Comparison of ENCODE assay signal across 8 mouse cellular contexts in the genomic region with DNA sequence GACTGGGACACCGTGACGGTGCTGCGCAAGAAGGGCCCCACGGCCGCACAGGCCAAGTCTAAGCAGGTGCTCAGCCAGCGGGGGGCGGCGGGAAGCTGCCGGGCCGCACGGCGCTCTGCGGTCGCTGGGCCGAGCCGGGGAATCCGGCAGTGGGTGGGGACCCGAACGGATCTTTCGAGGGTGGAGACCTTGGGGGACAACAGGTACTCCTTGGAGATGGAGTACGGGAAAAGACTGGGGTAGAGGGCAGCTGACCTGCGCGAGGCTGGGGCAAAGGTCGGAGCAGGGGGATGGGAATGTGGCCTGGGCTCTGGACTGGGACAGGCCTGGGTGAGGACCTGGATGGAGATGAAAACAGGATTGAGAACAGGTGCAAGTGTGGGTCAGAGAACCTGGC. TPM values are rescaled to one million over a fixed set of nuclear protein-coding genes. Genes with fewer than 3 reads are reported as not detected.
DNase-seq lines count a peak whose midpoint lies in the region; ATAC-seq and TF ChIP-seq lines count a peak whose summit lies in the region.

No protein-coding gene starts in this region.

- peak overlapping the region; percentile 70 for H3K27ac ChIP-seq in lung, embryonic 15.5 days
- H3K27ac ChIP-seq in forebrain, embryonic 14.5 days (ENCODE audit: low read depth, low read length): peak overlapping the region; percentile 39; the same call in 1 of the 2 replicates
- H3K27ac ChIP-seq in limb, embryonic 12.5 days: peak overlapping the region; percentile 79
- peak overlapping the region; percentile 84 for H3K27ac ChIP-seq in small intestine, adult 2 months (ENCODE audit: insufficient read depth, low read depth, low read length)

- peak overlapping the region; percentile 99 for H3K4me3 ChIP-seq in lung, embryonic 15.5 days
- peak overlapping the region; percentile 89 for H3K4me3 ChIP-seq in forebrain, embryonic 14.5 days (ENCODE audit: low read depth, low read length)
- H3K4me3 ChIP-seq in limb, embryonic 12.5 days (replicated peaks): peak overlapping the region; percentile 96
- H3K4me3 ChIP-seq in small intestine, adult 2 months (ENCODE audit: low read depth, low read length): peak overlapping the region; percentile 89

- no peak for TF ChIP-seq CTCF in small intestine, adult 2 months (IDR thresholded peaks at IDR 0.05; ENCODE audit: extremely low read depth, insufficient read length, insufficient replicate concordance, low read depth, low read length)

- DNase-seq in lung, postnatal 4 days: no peak
- DNase-seq in forebrain, embryonic 14.5 days (ENCODE audit: low spot score): no peak
- DNase-seq in embryo, embryonic 10 days (ENCODE audit: low spot score): no peak
- no peak for DNase-seq in ovary, adult 18-20 months (ENCODE audit: low spot score)
- no peak for DNase-seq in embryo, embryonic 11 days

- H3K4me1 ChIP-seq in lung, embryonic 15.5 days: peaks cover 21% of the 10 kb centered on the region
- H3K4me1 ChIP-seq in forebrain, embryonic 14.5 days (ENCODE audit: control insufficient read depth, insufficient read depth, low read length): peaks cover 17% of the 10 kb centered on the region
- peaks cover 18% of the 10 kb centered on the region for H3K4me1 ChIP-seq in limb, embryonic 12.5 days (replicated peaks)
- H3K4me1 ChIP-seq in small intestine, adult 2 months (ENCODE audit: control insufficient read depth, insufficient read depth, insufficient read length, low read length): peaks cover 15% of the 10 kb centered on the region

- H3K9ac ChIP-seq in lung, embryonic 15.5 days: peak overlapping the region; percentile 95
- H3K9ac ChIP-seq in forebrain, embryonic 14.5 days (ENCODE audit: low read length): peak overlapping the region; percentile 97
- peak overlapping the region; percentile 91 for H3K9ac ChIP-seq in limb, embryonic 12.5 days (replicated peaks)

- no peaks in the 10 kb centered on the region for H3K27me3 ChIP-seq in lung, embryonic 15.5 days
- no peaks in the 10 kb centered on the region for H3K27me3 ChIP-seq in forebrain, embryonic 14.5 days (replicated peaks; ENCODE audit: control insufficient read depth, insufficient read depth, low read length)
- no peaks in the 10 kb centered on the region for H3K27me3 ChIP-seq in limb, embryonic 12.5 days
- no peaks in the 10 kb centered on the region for H3K27me3 ChIP-seq in small intestine, adult 2 months (ENCODE audit: control insufficient read depth, insufficient read depth, low read length)

- H3K9me3 ChIP-seq in lung, embryonic 15.5 days: no peaks in the 10 kb centered on the region
- no peaks in the 10 kb centered on the region for H3K9me3 ChIP-seq in forebrain, embryonic 14.5 days (replicated peaks; ENCODE audit: control insufficient read depth, low read length)
- H3K9me3 ChIP-seq in limb, embryonic 12.5 days: no peaks in the 10 kb centered on the region

- under 1% methylated on average over 24 of the region's 24 CpGs for WGBS in lung, embryonic 15.5 days
- WGBS in forebrain, embryonic 14.5 days: 1% methylated on average over 24 of the region's 24 CpGs
- WGBS in limb, embryonic 12.5 days: under 1% methylated on average over 24 of the region's 24 CpGs
- WGBS in small intestine, adult 2 months: under 1% methylated on average over 24 of the region's 24 CpGs

- TF ChIP-seq POLR2A in small intestine, adult 2 months (IDR thresholded peaks at IDR 0.05; ENCODE audit: low read depth, low read length): no peak

- peak; percentile 43 for ATAC-seq in lung, embryonic 15.5 days (ENCODE audit: borderline replicate concordance, extremely low read depth, low FRiP score, low TSS enrichment)
- ATAC-seq in forebrain, embryonic 14.5 days: no peak; the same call in 1 of the 2 replicates
- peak; percentile 38; the same call in 1 of the 2 replicates for ATAC-seq in limb, embryonic 12.5 days (ENCODE audit: insufficient number of reproducible peaks, insufficient read depth, low FRiP score, low TSS enrichment, low read depth)

- peak overlapping the region; percentile 91 for H3K4me2 ChIP-seq in lung, embryonic 15.5 days
- peak overlapping the region; percentile 86 for H3K4me2 ChIP-seq in forebrain, embryonic 14.5 days (ENCODE audit: low read length)
- peak overlapping the region; percentile 97 for H3K4me2 ChIP-seq in limb, embryonic 12.5 days

- H3K36me3 ChIP-seq in lung, embryonic 15.5 days: peaks cover 28% of the 10 kb centered on the region
- peaks cover 27% of the 10 kb centered on the region for H3K36me3 ChIP-seq in forebrain, embryonic 14.5 days (ENCODE audit: control insufficient read depth, insufficient read depth, low read length)
- peaks cover 35% of the 10 kb centered on the region for H3K36me3 ChIP-seq in limb, embryonic 12.5 days
- H3K36me3 ChIP-seq in small intestine, adult 2 months (ENCODE audit: control insufficient read depth, insufficient read depth, low read length): peaks cover 30% of the 10 kb centered on the region

RNA-seq across cellular contexts. Expression of a gene that starts 0.3 kb away (rescaled TPM):
- polyA plus RNA-seq in lung, embryonic 15.5 days (2015; fragmentation: Nextera tagmentation; extraction: Ambion mirVana): 311 and 323 TPM in 2 replicates
- polyA plus RNA-seq in forebrain, embryonic 14.5 days (2014; fragmentation: Nextera tagmentation; extraction: Ambion mirVana): 369 and 370 TPM in 2 replicates
- 320 and 329 TPM in 2 replicates for polyA plus RNA-seq in limb, embryonic 12.5 days (2016; fragmentation: Nextera tagmentation; extraction: Ambion mirVana)
- 209 and 413 TPM in 2 replicates for polyA plus RNA-seq in small intestine, adult 2 months (2012; rRNA removed)

RNA-seq across cellular contexts. Expression of a gene that starts 11.2 kb away (rescaled TPM):
- 37.1 and 41.3 TPM in 2 replicates for polyA plus RNA-seq in lung, embryonic 15.5 days (2015; fragmentation: Nextera tagmentation; extraction: Ambion mirVana)
- polyA plus RNA-seq in forebrain, embryonic 14.5 days (2014; fragmentation: Nextera tagmentation; extraction: Ambion mirVana): 26.7 and 29.4 TPM in 2 replicates
- polyA plus RNA-seq in limb, embryonic 12.5 days (2016; fragmentation: Nextera tagmentation; extraction: Ambion mirVana): 36.9 and 39.2 TPM in 2 replicates
- 8.2 and 13.7 TPM in 2 replicates for polyA plus RNA-seq in small intestine, adult 2 months (2012; rRNA removed)

RNA-seq across cellular contexts. Expression of a gene that starts 16.7 kb away (rescaled TPM):
- 4.5 and 7.1 TPM in 2 replicates for polyA plus RNA-seq in lung, embryonic 15.5 days (2015; fragmentation: Nextera tagmentation; extraction: Ambion mirVana)
- 0.84 and 2.2 TPM in 2 replicates for polyA plus RNA-seq in forebrain, embryonic 14.5 days (2014; fragmentation: Nextera tagmentation; extraction: Ambion mirVana)
- polyA plus RNA-seq in limb, embryonic 12.5 days (2016; fragmentation: Nextera tagmentation; extraction: Ambion mirVana): 2.3 and 3.0 TPM in 2 replicates
- polyA plus RNA-seq in small intestine, adult 2 months (2012; rRNA removed): 0.52 and 1.1 TPM in 2 replicates

RNA-seq across cellular contexts. Expression of a gene that starts 17.1 kb away (rescaled TPM):
- polyA plus RNA-seq in lung, embryonic 15.5 days (2015; fragmentation: Nextera tagmentation; extraction: Ambion mirVana): 163 and 177 TPM in 2 replicates
- polyA plus RNA-seq in forebrain, embryonic 14.5 days (2014; fragmentation: Nextera tagmentation; extraction: Ambion mirVana): 168 and 216 TPM in 2 replicates
- 183 and 184 TPM in 2 replicates for polyA plus RNA-seq in limb, embryonic 12.5 days (2016; fragmentation: Nextera tagmentation; extraction: Ambion mirVana)
- polyA plus RNA-seq in small intestine, adult 2 months (2012; rRNA removed): 15.8 and 29.7 TPM in 2 replicates

RNA-seq across cellular contexts. Expression of a gene that starts 23.6 kb away (rescaled TPM):
- polyA plus RNA-seq in lung, embryonic 15.5 days (2015; fragmentation: Nextera tagmentation; extraction: Ambion mirVana): 0.09 TPM in 1 of 2 replicates, not detected in the other
- polyA plus RNA-seq in forebrain, embryonic 14.5 days (2014; fragmentation: Nextera tagmentation; extraction: Ambion mirVana): 2.2 and 4.2 TPM in 2 replicates
- polyA plus RNA-seq in limb, embryonic 12.5 days (2016; fragmentation: Nextera tagmentation; extraction: Ambion mirVana): 0.08 and 0.23 TPM in 2 replicates
- polyA plus RNA-seq in small intestine, adult 2 months (2012; rRNA removed): 1.7 and 2.2 TPM in 2 replicates
